Mouse (Mus musculus): ENCODE measurements around the gene Dppa3. TPM values are rescaled to one million over a fixed set of nuclear protein-coding genes. Genes with fewer than 3 reads are reported as not detected.

The Dppa3 gene
- total RNA-seq (2023; ENCODE audit: inconsistent age) = 0.81 TPM in 1 of 4 replicates, not detected in the others

GRCm38 (mm10) chr6:122626110-122626509, at the start of gene Dppa3:
TSS of gene Dppa3 (plus strand) at chr6:122626410.

GRCm38 (mm10) chr6:122602242-122602991, 23.8 kb upstream of the Dppa3 start, which contains the start of gene Apobec1:
TSS of gene Apobec1 (minus strand) at chr6:122602444.

GRCm38 (mm10) chr6:122609771-122610170, 16.4 kb upstream of the Dppa3 start, which contains the start of gene Gdf3:
TSS of gene Gdf3 (minus strand) at chr6:122610087.

Other genes with a start within 250 kb of the Dppa3 start
- not detected in 4 replicates for gene Rimklb, start 127.6 kb upstream of the Dppa3 start, total RNA-seq (2023; ENCODE audit: inconsistent age)
- gene Mfap5, start 120.6 kb upstream of the Dppa3 start, total RNA-seq (2023; ENCODE audit: inconsistent age) = not detected in 4 replicates
- 1.3 to 2.0 TPM (median 1.6 TPM) in 4 replicates for gene Aicda, start 72.6 kb upstream of the Dppa3 start, total RNA-seq (2023; ENCODE audit: inconsistent age)
- 87.4 to 98.8 TPM (median 91.9 TPM) in 4 replicates for gene Apobec1, start 24.0 kb upstream of the Dppa3 start, total RNA-seq (2023; ENCODE audit: inconsistent age)
- gene Gdf3, start 16.3 kb upstream of the Dppa3 start, total RNA-seq (2023; ENCODE audit: inconsistent age) = not detected in 4 replicates
- gene Nanog, start 81.1 kb downstream of the Dppa3 start, total RNA-seq (2023; ENCODE audit: inconsistent age) = not detected in 4 replicates
- 40.7 to 45.9 TPM (median 42.3 TPM) in 4 replicates for gene Slc2a3, start 175.2 kb downstream of the Dppa3 start, total RNA-seq (2023; ENCODE audit: inconsistent age)
- gene Foxj2, start 193.5 kb downstream of the Dppa3 start, total RNA-seq (2023; ENCODE audit: inconsistent age) = 46.0 to 56.6 TPM (median 53.8 TPM) in 4 replicates
- 0.12 TPM in 1 of 4 replicates, not detected in the others for gene C3ar1, start 229.8 kb downstream of the Dppa3 start, total RNA-seq (2023; ENCODE audit: inconsistent age)
- gene Necap1, start 248.1 kb downstream of the Dppa3 start, total RNA-seq (2023; ENCODE audit: inconsistent age) = 89.8 to 104 TPM (median 99.7 TPM) in 4 replicates

All from B cell, adult (primary cell).